Mouse (Mus musculus) MEL (cell line): Measurements from ENCODE around the gene Zfp821. TPM values are rescaled to one million over a fixed set of nuclear protein-coding genes. Genes with fewer than 3 reads are reported as not detected.

Source experiments
- DNase-seq: peaks from one replicate; pipeline ENCODE4 v3.0.0; 2011; ENCODE audit warnings: low read depth, low spot score
- H3K27ac ChIP-seq: 2 replicates; pipeline ENCODE4 v1.5.1; 2012; ENCODE audit warnings: low read depth, mild to moderate bottlenecking, control low read depth, low read length, moderate library complexity; ENCODE audit not compliant: control insufficient read depth
- H3K27me3 ChIP-seq, 2 experiments: fragments of 150-350 bp in 1 of 2; sonication (generic) in 1 of 2; 2 replicates each; pipeline ENCODE4 v1.6.1; 2012; ENCODE audit warnings: low read length in 2 of 2, mild to moderate bottlenecking in 2 of 2, improper control_type of control experiment in 1 of 2, moderate library complexity in 1 of 2; ENCODE audit not compliant: insufficient read depth in 2 of 2, control insufficient read depth in 1 of 2
- H3K36me3 ChIP-seq, 2 experiments: 2 replicates each; pipeline ENCODE4 v1.6.1; 2012 to 2014; ENCODE audit warnings: low read length in 2 of 2, improper control_type of control experiment in 1 of 2, inconsistent platforms in 1 of 2, mild to moderate bottlenecking in 1 of 2; ENCODE audit not compliant: insufficient read depth in 2 of 2, control insufficient read depth in 1 of 2
- H3K4me1 ChIP-seq, 2 experiments: fragments of 150-350 bp in 1 of 2; sonication (generic) in 1 of 2; 2 replicates each; pipeline ENCODE4 v1.6.1; 2012; ENCODE audit warnings: low read length in 2 of 2, improper control_type of control experiment in 1 of 2, mild to moderate bottlenecking in 1 of 2; ENCODE audit not compliant: insufficient read depth in 2 of 2, control insufficient read depth in 1 of 2
- H3K4me3 ChIP-seq, 2 experiments: fragments of 150-350 bp in 1 of 2; sonication (generic) in 1 of 2; 2 replicates each; pipeline ENCODE4 v1.5.1; 2012; ENCODE audit warnings: low read depth in 2 of 2, low read length in 2 of 2, mild to moderate bottlenecking in 2 of 2, moderate library complexity in 2 of 2, control low read depth in 1 of 2, improper control_type of control experiment in 1 of 2; ENCODE audit not compliant: control insufficient read depth in 1 of 2, insufficient read depth in 1 of 2
- H3K79me2 ChIP-seq: 2 replicates; pipeline ENCODE4 v1.6.1; 2012; ENCODE audit warnings: mild to moderate bottlenecking, low read length, moderate library complexity; ENCODE audit not compliant: control insufficient read depth, poor library complexity, insufficient read depth
- H3K9ac ChIP-seq: 2 replicates; pipeline ENCODE4 v1.6.1; 2012; ENCODE audit warnings: low read depth, mild to moderate bottlenecking, control low read depth, low read length, moderate library complexity; ENCODE audit not compliant: control insufficient read depth, poor library complexity, severe bottlenecking
- H3K9me3 ChIP-seq: fragments of 150-350 bp; sonication (generic); replicated peaks from 2 replicates; pipeline ENCODE4 v1.6.1; 2012; ENCODE audit warnings: mild to moderate bottlenecking, low read length, improper control_type of control experiment, moderate library complexity; ENCODE audit not compliant: insufficient read depth
- CTCF ChIP-seq, 3 experiments: IDR thresholded peaks in 2 of 3; conservative IDR thresholded peaks in 1 of 3; 2 replicates each; pipeline ENCODE4 v1.5.1; 2011 to 2012; ENCODE audit warnings: low read length in 3 of 3, low read depth in 2 of 3, mild to moderate bottlenecking in 2 of 3, improper control_type of control experiment in 1 of 3, inconsistent platforms in 1 of 3, mixed read lengths in 1 of 3, moderate library complexity in 1 of 3; ENCODE audit not compliant: control insufficient read depth in 1 of 3, insufficient read depth in 1 of 3, poor library complexity in 1 of 3, severe bottlenecking in 1 of 3
- ETS1 ChIP-seq: IDR thresholded peaks from 2 replicates; pipeline ENCODE4 v1.6.1; 2012; ENCODE audit warnings: low read depth, mild to moderate bottlenecking, inconsistent platforms, low read length, improper control_type of control experiment, moderate library complexity
- GATA1 ChIP-seq: IDR thresholded peaks from 2 replicates; pipeline ENCODE4 v1.6.1; 2011; ENCODE audit warnings: low read depth, low read length, improper control_type of control experiment
- MAX ChIP-seq: IDR thresholded peaks from 2 replicates; pipeline ENCODE4 v1.6.1; 2011; ENCODE audit warnings: low read length, improper control_type of control experiment
- MEF2A ChIP-seq: IDR thresholded peaks from 2 replicates; pipeline ENCODE4 v1.6.1; 2014; ENCODE audit warnings: low read depth, mild to moderate bottlenecking, inconsistent platforms, low read length, improper control_type of control experiment; ENCODE audit not compliant: poor library complexity, insufficient replicate concordance, severe bottlenecking; ENCODE audit errors: extremely low read depth
- RAD21 ChIP-seq: IDR thresholded peaks from 2 replicates; pipeline ENCODE4 v1.6.1; 2011; ENCODE audit warnings: mild to moderate bottlenecking, low read depth, low read length, improper control_type of control experiment
- SMC3 ChIP-seq: IDR thresholded peaks from 2 replicates; pipeline ENCODE4 v1.6.1; 2011; ENCODE audit warnings: low read depth, low read length, improper control_type of control experiment
- TBP ChIP-seq: IDR thresholded peaks from 2 replicates; pipeline ENCODE4 v1.8.0; 2011; ENCODE audit warnings: low read depth, low read length, improper control_type of control experiment
- ZC3H11A ChIP-seq: IDR thresholded peaks from 2 replicates; pipeline ENCODE4 v1.6.1; 2012; ENCODE audit warnings: low read depth, mild to moderate bottlenecking, inconsistent platforms, low read length, improper control_type of control experiment
- ZKSCAN1 ChIP-seq: IDR thresholded peaks from 2 replicates; pipeline ENCODE4 v1.6.1; 2012; ENCODE audit warnings: low read depth, mild to moderate bottlenecking, inconsistent platforms, low read length, improper control_type of control experiment, moderate library complexity
- ZMIZ1 ChIP-seq: IDR thresholded peaks from 2 replicates; pipeline ENCODE4 v1.6.1; 2012; ENCODE audit warnings: low read depth, mild to moderate bottlenecking, inconsistent platforms, low read length, improper control_type of control experiment, moderate library complexity
- polyA plus RNA-seq, 2 experiments: library from polyadenylated mRNA; stranded (reverse) in 1 of 2; unstranded in 1 of 2; fragments of >175 nt in 1 of 2; fragments of >200 nt in 1 of 2; gene quantifications; 2 replicates each; pipeline versions ENCODE4 v1.2.1 to v1.2.4; 2012; ENCODE audit warnings: low replicate concordance in 2 of 2, low read depth in 1 of 2; ENCODE audit not compliant: insufficient read length in 2 of 2, insufficient read depth in 1 of 2, missing spikeins in 1 of 2
- total RNA-seq: library from RNA; depleted of rRNA; stranded (reverse); fragments of 300-350 nt; gene quantifications from 2 replicates; pipeline ENCODE4 v1.2.3, GENCODE M21; 2012

Zfp821 gene
- total and polyA plus RNA-seq, 3 experiments: 5.2 to 10.1 TPM; not detected in 1

DNA sequence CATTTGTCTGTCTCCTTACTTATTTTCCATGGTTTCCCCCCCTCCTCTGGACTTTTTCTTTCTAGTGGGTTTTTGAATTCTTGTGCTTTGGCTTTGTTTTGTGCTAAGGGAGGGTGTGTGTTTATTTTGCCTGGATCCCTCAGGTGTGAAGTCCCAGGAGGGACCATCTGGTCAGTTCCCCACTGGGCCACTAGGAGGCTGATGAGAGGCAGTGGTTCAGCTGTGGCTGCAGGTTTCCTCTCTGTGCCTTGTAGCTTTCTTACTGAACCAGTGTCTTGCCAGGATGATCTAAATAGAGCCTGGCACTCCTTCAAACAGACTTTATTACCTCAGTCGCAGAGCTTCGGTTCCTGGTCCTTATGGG lies 1.5 kb downstream of the Zfp821 start:
- Histone ChIP-seq H3K27me3 (no peaks in the 10 kb centered on the region), H3K9ac (no peak overlapping the region), H3K4me1 (peaks cover 0 to 12% of the 10 kb centered on the region in 2 experiments; a peak in 2 of 4 replicates), H3K9me3 (no peaks in the 10 kb centered on the region), H3K36me3 (no peaks in the 10 kb centered on the region; a peak in 1 of 4 replicates), H3K27ac (no peak overlapping the region), H3K4me3 (no peak overlapping the region), H3K79me2 (peaks cover 3% of the 10 kb centered on the region; the same call in 1 of the 2 replicates)
- peak; percentile 74 to 95 (median 74) for TF ChIP-seq CTCF (IDR thresholded peaks at IDR 0.05 in 2 of 3, conservative IDR thresholded peaks at IDR 0.05 in 1 of 3; ENCODE audit: control insufficient read depth in 1 of 3, insufficient read depth in 1 of 3, low read depth in 2 of 3, low read length in 3 of 3, poor library complexity in 1 of 3, severe bottlenecking in 1 of 3)
- no peak for TF ChIP-seq ZKSCAN1
- peak; percentile 62 for TF ChIP-seq SMC3
- TF ChIP-seq ETS1: no peak
- peak; percentile 50 for TF ChIP-seq RAD21
- DNase-seq: peak; percentile 79

DNA sequence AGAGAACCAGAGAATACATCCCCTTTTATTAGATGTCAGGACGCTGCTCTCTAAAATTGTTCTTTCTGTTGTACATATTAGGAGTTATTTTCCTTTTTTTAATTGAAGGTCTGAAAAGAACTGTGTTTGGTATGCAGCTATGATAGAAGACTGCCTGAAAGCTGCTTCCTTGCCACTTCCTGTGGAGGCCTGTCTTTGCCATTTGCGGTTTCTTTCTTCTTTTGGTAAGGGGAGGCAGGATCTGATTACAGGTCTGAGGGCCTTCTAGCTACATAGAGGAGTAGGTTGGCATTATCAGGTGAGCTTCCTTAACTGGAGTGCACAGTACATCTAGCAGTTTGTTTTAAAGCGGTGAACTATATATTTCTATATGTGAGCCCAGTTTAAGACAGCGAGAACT lies 2.6 kb downstream of the Zfp821 start:
- Histone ChIP-seq H3K4me1 (peaks cover 0 to 12% of the 10 kb centered on the region in 2 experiments; a peak in 2 of 4 replicates), H3K27ac (no peak overlapping the region), H3K27me3 (no peaks in the 10 kb centered on the region), H3K36me3 (no peaks in the 10 kb centered on the region; a peak in 1 of 4 replicates), H3K4me3 (no peak overlapping the region), H3K9ac (no peak overlapping the region), H3K79me2 (peaks cover 3% of the 10 kb centered on the region; the same call in 1 of the 2 replicates), H3K9me3 (no peaks in the 10 kb centered on the region)
- no peak for DNase-seq
- TF ChIP-seq GATA1: no peak
- no peak for TF ChIP-seq ZMIZ1

DNA sequence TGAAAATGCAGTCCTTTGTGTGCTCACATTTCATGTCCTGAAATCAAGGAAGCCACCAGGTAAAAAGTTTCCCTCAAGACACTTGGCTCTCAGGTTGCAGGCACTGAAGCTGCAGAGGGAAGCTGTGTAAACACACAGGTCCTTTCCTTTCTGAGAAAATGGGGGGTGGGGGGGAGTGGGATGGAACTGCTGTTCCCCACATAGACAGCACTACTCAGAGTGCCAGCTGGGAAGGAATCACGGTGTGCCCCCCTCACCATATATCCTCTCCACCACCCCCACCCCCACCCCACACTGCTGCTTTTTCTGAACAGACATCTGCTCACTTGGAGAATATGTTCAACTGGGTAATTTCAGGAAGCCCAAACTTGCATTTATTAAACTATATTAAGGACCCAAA lies 7.2 kb downstream of the Zfp821 start:
- no peak for DNase-seq
- Histone ChIP-seq H3K4me1 (peaks cover 0 to 4% of the 10 kb centered on the region in 2 experiments; a peak in 2 of 4 replicates), H3K27me3 (no peaks in the 10 kb centered on the region), H3K27ac (no peak overlapping the region), H3K9ac (no peak overlapping the region), H3K4me3 (no peak overlapping the region), H3K9me3 (no peaks in the 10 kb centered on the region), H3K79me2 (no peaks in the 10 kb centered on the region), H3K36me3 (peaks cover 0 to 4% of the 10 kb centered on the region in 2 experiments; a peak in 2 of 4 replicates)
- no peak for TF ChIP-seq SMC3
- no peak for TF ChIP-seq TBP
- no peak for TF ChIP-seq MAX
- no peak for TF ChIP-seq ZC3H11A
- no peak for TF ChIP-seq ZMIZ1
- no peak for TF ChIP-seq ZKSCAN1
- TF ChIP-seq MEF2A: no peak
